Mouse (Mus musculus): ENCODE data around the gene Itpa. TPM values are rescaled to one million over a fixed set of nuclear protein-coding genes. Genes with fewer than 3 reads are reported as not detected.

The Itpa gene
- total RNA-seq, 2 experiments from 2014 or later: 34.1 to 39.2 TPM

GRCm38 (mm10) chr2:130656536-130656935 is 10.9 kb upstream of the Itpa start:
- no peak for DNase-seq

- peak; percentile 86 to 87 for DNase-seq
Observed at GRCm38 (mm10) chr2:130657541-130657940, 9.9 kb upstream of the Itpa start.

- DNase-seq: no peak
Observed at GRCm38 (mm10) chr2:130658530-130658929, 8.9 kb upstream of the Itpa start.

- DNase-seq: no peak
Observed at GRCm38 (mm10) chr2:130663342-130663741, 4.1 kb upstream of the Itpa start.

- peak; percentile 94 to 96 for DNase-seq
Observed at GRCm38 (mm10) chr2:130664102-130664701, 3.2 kb upstream of the Itpa start, which contains the start of gene Ddrgk1. TSS of gene Ddrgk1 (minus strand) at chr2:130664659.

DNA sequence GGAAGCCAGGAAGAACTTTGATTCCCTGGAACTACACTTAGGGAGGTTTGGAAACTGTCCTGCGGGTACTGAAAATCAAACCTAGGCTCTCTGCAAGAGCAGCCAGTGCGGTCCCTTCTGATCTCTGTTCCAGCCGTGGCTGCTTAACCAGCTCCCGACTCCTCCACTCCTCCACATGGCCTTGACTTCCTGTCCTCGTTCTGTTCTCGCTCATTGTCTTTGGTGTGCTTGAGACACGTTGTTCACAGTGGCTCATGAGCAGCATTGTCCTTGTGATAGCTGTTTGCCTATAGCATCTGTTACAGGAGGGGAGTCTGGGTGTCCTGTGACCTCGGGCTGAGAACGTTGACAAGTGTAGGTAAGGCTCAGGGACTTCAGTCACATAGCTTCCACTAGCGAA is 9.8 kb downstream of the Itpa start:
- no peak for DNase-seq

DNA sequence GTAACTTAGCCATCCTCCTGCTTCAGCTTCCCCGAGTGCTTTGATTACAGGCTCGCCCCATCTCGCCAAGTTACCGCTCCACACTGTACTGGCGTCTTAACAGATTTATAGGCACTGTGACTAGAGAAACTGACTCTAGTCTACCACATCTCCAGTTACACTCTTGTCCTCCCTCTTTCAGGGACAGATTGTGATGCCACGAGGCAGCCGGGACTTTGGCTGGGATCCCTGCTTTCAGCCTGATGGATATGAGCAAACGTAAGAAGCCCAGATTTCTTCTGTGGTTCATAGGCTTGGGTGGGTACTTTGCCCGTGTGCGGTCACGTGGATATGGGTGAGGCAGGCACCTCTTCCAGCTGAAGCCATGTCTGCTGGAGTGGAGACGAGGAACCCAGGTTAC is 11.7 kb downstream of the Itpa start:
- peak; percentile 49 to 54 for DNase-seq

- no peak for DNase-seq
Observed at GRCm38 (mm10) chr2:130679899-130680298, 12.5 kb downstream of the Itpa start.

DNA sequence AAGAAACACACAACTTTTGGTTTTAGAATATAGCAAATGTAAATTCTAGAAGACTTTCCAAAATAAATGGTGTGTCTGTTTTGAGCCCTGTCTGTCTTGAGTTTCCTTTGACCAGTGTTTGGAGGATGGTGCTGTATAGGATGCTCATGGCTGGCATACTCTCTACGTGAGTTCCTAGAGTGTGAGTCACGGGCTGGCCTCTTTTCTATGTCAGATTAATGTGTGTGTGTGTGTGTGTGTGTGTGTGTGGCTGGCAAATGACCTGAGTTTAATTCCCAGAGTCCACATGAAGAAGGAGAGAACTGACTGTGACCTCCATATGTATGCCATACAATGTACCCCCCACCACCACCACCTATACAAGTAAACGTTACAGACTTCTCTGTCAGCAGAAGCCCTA is 14.1 kb downstream of the Itpa start:
- no peak for DNase-seq

- DNase-seq: no peak
Observed at GRCm38 (mm10) chr2:130685426-130685825, 18.0 kb downstream of the Itpa start.

DNA sequence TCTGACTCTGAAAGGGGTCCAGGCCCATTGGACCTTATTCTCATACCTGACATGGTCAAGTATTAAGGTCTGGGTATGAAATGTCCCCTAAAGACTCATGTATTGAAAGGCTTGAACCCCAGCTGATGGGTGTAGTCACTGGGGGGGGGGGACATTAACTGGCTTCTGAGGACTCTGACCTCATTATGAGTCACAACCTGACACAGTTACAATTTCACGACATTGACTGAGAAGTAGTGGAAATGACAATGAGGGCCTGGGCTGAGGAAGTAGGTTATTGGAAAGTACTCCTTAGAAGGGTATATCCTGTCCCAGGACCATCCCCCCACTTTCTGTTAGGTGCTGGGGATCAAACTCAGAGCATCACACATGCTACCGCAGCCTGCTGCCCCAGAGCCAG is 21.6 kb downstream of the Itpa start:
- no peak for DNase-seq

DNA sequence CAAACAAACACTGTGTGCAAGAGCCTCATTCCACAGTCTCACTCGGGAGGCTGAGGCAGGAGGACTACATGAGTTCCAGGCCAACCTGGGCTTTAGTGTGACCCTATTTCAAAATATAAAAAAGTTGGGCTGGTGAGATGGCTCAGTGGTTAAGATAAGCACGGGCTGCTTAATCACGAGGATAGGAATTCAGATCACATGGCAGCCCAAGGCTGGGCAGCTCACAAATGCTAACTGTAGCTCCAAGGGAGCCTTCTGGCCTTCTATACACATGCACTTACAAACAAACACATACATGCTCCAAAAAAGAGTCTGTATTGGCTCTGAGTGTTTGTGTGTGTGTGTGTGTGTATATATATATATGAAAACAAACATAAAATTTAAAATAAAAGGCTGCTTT is 26.2 kb downstream of the Itpa start:
- DNase-seq: no peak

DNA sequence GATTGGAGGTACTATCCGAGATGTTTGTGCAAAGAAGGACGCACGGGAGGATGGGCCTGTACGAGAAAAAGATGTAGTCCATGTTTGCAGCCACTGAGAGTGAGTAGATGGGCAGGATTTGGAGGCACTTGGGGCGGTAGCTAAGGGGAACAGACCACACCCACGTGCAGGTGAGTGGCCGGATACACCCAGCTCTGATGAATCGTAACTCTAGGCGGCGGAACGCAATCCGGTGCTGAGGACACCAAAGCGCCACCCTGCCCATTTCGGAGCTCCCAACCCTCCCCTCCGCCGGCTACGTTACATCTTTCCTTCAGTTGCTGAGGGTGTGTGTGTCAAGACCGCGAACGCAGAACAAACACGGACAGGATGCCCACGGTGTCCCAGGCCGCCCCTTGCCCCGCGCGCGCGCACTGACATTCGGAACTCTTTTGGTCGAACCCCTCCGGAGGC is 29.3 kb downstream of the Itpa start:
- no peak for DNase-seq

- no peak for DNase-seq
Observed at GRCm38 (mm10) chr2:130697153-130697810, 29.9 kb downstream of the Itpa start, which contains the start of gene Slc4a11. TSS of gene Slc4a11 (minus strand) at chr2:130697519.

GRCm38 (mm10) chr2:130697821-130698266 is 30.4 kb downstream of the Itpa start:
- DNase-seq: no peak

DNA sequence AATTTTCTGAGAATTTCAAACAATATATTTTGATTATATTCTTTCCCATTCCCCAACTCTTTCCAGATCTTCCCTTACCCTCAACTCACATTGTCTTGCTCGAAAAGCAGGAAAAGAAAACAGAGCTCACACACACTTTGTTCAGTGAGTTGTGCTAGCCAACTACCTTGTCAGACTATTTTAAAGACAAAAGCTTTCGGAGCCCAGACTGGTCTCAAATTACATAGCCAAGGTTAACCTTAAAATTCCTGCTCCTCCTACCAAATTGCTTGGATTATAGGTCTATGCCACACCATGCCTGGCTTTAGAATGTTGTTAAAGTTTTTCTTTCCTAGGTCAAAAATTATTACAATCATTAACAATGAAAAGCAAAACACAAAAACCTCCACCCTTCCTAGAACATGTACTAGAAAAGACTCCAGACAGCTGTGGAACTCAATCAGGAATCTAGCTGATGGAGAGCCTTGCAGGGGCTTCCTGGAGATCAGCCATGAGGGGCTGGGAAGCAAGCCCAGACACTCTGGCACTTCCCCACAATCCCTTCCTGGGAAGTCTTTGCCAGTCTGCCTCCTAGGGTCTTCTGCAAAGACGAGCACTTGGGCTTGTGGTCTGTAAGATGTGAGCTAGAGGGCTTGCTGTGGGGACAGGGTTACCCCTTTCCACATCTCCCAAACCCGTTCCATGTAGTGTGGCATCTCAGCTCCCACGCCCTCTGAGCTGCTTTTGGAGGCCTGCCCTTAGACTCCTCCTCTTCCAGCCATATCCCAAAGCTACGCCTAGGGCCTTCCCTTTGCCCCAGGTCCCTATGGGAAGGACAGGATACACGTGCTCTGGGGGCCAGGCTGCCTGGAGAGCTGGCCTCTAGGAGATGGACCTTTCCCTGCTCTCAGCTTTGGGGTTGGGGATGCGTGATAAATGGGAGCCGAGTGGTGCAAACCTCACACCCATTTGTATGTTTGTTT is 36.9 kb downstream of the Itpa start:
- no peak for DNase-seq

GRCm38 (mm10) chr2:130705178-130705577 is 37.8 kb downstream of the Itpa start:
- no peak for DNase-seq

- DNase-seq: no peak
Observed at GRCm38 (mm10) chr2:130706602-130707001, 39.2 kb downstream of the Itpa start.

DNA sequence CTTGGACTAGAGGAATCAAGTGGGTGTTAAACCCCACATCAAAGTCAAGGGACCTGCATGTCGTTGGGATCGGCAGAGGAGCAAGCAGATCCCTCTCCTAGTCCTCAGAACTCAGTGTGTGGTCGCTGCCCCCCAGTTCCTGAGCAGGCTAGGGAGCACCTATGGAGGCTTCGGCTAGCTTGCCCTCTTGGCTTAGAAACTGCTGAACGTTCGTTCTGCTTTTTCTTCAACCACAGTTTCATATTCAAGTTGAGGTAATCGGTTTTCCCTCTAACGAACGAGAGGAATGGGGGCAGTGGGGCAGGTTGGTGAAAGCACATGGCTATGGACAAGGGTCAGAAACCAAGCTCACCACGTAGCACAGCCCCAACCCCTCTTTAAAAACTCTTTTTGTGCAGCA is 39.6 kb downstream of the Itpa start:
- no peak for DNase-seq

DNA sequence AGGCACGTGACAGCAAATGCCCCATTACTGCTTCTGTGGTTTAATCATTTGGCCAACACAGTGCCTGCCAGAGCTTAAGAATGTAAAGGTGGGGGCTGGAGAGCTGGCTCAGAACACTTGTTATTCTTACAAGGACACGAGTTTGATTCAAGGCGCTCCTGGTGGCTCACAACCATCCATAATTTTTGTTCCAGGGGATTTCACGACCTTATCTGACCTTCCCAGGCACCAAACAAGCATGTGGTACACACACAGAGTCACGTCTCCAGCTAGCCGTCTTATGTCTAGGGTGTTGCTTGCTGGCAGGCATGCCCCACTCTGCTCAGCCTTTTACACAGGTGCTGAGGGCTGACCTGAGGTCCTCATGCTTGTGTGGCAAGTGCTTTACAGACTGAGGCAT is 50.5 kb downstream of the Itpa start:
- no peak for DNase-seq

- DNase-seq: no peak
Observed at GRCm38 (mm10) chr2:130724369-130724768, 57.0 kb downstream of the Itpa start.

GRCm38 (mm10) chr2:130727752-130728151 is 60.3 kb downstream of the Itpa start:
- DNase-seq: no peak
